Mouse (Mus musculus): ENCODE results near the gene Ly6g6d. TPM values are rescaled to one million over a fixed set of nuclear protein-coding genes. Genes with fewer than 3 reads are reported as not detected.

Ly6g6d gene
- polyA plus RNA-seq (2017; shearing (Covaris generic)), result not detected

DNA sequence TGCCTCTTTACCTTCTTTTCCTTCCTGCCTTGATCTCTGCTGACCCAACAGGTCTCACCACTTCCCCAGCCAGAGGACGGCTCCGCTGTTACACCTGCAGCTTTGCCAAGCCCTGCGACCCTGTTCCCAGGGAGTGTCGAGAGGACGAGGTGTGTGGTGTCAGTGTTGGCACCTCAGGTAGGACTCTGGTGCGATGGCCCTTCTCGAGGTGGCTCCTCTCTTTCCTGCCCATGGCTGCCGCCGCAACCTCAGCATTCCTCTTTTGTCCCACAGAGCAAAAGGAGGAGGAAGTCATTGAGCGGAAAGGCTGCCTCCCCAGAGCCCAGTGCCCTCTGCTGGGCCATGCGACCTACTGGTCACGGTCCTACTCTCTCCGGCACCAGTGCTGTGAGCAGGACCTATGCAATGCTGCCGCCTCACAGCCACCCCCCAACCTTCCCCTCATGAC is at the start of gene Ly6g6d:
Ly6g6d (minus strand) TSS at position 280 of the 448 bp plus-strand sequence.

DNA sequence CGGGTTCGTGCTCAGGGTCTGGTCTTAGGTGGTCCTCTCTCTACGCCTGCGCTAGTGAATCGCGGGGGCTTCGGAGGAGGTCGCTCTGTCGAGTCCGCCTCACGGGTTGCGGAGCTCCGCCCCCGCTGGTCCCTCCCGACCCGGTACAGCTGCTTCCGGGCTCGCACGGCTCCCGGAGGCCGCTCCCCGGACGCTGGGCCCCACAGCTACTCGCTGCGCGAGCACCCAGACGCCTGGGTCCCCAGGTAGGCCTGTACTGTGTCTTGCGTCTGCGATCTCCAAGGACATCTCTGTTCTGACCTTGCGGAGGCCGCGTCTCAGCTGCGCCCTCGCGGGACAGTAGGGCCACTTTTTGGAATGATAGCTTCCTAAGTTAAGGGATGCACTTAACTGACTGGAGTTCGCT is 48.3 kb upstream of the Ly6g6d start, which contains the start of gene D17H6S53E:
D17H6S53E (plus strand) TSS at position 168 of the 406 bp plus-strand sequence.

DNA sequence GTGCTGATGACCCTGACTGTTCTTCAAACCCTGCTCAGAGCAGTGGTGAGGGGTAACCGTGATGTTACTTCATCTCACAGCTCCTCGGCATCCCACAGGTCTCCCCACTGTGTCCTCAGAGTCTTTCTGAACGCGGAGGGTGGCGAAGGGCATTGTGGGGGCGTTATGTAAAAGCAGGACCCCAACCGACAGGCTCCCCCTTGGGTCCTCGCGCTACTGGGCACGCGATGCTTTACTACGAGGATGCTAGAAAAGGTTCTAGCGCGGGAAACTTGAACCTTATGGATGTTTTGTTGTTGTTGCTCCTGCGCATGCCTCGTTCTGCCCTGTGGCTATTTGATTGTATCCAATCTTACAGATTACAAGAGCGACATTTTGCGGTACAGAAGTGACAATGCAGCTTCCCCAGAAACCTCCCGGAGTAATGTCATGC is 44.0 kb upstream of the Ly6g6d start, which contains the start of gene Csnk2b:
Csnk2b (minus strand) TSS at position 183 of the 433 bp plus-strand sequence.

DNA sequence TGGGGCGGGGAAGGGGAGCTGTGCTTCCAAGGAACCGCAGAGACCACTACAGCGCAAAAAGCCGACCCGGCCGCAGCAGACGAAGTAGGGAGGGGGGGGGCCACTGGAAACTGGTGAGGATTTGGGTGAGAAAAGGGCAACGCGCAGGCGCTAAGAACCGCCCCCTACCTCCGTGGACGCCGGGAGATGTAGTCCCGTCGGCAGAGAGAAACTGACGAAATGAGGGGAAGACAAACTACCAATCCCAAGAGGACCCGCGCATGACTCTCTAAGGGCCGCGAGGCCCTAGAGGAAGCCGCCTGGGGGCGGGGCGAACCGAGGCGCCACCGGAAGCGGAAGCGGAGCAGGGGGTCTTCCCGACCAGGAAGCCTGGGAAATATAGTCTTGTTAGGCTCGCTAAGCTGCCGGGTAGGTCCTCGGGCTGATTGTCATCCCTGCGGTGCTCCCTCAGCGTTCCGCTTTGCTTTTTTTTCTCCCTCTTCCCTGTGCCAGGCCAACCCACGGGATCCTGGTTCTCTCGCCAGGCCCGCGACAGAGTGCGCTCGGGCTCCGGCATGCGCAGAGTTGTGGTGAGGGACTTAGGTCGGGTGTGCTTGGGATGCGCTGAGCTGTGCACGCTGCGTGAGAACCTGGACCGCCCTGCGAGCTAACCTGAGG is 43.4 kb upstream of the Ly6g6d start, which contains the start of gene Gpank1:
Gpank1 (plus strand) TSS at position 313 of the 657 bp plus-strand sequence.

DNA sequence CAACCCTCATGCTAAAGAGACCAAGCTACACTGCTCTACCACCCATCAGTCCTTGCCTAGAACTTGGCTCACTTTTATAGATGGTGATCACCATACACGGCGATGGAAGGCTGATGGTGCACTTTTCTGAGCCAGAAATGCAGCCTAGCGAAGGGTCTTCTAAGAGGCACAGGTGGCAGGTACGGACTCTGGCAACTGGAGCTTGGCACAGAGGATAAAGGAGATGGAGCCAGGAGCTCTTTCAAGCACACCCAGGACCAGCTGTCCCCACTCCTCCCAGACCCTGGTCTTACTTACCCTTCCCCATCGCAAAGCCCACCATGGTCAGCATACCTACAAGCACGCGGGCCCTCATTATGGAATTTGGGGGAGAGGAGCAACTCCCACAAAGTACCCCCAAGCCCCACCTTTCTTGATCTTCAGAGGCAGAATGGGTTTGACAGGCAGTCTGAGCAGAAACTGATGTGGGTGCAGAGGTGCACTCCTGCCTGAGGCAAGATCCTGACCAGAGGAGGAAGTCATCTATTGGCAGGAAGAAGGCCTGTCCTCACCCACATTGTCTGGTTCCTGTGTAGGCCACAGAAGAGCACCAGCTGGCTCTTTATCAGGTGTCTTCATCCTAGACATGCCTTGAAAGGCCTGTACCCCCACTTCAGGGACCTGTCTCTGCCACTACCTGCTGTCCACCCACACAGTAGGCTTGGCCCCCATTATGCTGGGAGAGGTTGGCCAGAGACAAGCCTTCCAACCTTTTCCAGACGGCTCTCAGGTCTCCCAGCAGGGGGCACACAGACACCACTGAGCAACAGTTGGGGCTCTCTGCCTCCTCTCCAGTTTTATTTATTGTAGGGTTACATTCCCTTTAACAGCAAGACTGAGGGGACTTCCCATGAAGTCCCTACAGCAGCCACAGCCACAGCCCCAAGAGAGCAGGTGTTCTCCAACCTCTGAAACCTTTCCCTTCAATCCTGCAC is 37.5 kb upstream of the Ly6g6d start, which contains the start of gene Ly6g5b:
Ly6g5b (minus strand) TSS at position 383 of the 974 bp plus-strand sequence.

DNA sequence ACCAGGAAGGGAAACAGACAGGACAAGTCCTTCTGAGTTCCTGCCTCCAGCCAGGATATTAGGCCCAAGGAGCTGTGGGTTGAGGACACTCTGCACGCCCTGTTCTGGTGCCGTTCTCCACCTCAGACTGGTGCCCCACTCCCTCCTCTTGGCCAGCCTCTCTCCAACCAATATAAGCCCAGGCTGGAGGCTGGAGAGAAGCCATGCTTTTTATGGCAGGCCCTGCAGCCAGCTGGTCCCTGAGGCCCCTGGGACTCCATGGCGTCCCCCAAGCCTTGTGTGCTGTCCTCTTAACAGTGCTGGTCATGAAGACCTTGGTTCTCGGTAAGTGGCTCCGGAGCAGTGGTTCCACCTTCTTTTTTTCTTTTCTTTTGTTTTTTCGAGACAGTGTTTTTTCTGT is 30.2 kb upstream of the Ly6g6d start, which contains the start of gene Ly6g5c:
Ly6g5c (plus strand) TSS at position 183 of the 400 bp plus-strand sequence.

DNA sequence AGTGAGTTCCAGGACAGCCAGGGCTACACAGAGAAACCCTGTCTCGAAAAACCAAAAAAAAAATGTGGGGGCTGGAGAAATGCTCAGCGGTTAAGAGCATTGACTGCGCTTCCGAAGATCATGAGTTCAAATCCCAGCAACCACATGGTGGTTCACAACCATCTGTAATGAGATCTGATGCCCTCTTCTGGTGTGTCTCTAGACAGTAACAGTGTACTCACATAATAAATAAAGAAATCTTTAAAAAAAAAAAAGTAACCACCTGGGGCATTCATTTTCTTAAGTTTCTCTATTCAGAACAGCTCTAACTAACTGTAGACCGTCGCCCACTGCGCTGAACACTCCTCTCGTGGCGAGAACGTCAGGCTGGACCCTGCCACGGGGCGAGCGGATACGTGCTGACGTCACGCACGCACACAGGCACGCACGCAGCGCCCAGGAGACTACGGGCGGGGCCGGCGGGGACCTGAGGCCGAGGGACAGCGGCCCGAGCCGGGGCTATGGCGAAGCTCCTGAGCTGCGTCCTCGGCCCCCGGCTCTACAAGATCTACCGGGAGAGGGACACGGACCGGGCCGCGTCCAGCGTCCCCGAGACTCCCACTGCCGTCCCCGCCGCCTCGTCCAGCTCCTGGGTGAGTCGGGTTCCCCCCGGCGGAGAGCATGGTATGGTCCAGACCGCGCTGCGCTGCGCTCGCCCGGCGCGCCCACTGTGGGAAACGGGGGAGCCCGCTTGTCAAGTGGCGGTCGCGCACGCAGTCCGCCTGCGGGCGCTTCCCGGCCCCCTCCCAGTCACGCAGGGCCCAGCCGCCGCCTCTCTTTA is 11.2 kb upstream of the Ly6g6d start, which contains the start of gene Abhd16a:
Abhd16a (plus strand) TSS at position 439 of the 820 bp plus-strand sequence.

DNA sequence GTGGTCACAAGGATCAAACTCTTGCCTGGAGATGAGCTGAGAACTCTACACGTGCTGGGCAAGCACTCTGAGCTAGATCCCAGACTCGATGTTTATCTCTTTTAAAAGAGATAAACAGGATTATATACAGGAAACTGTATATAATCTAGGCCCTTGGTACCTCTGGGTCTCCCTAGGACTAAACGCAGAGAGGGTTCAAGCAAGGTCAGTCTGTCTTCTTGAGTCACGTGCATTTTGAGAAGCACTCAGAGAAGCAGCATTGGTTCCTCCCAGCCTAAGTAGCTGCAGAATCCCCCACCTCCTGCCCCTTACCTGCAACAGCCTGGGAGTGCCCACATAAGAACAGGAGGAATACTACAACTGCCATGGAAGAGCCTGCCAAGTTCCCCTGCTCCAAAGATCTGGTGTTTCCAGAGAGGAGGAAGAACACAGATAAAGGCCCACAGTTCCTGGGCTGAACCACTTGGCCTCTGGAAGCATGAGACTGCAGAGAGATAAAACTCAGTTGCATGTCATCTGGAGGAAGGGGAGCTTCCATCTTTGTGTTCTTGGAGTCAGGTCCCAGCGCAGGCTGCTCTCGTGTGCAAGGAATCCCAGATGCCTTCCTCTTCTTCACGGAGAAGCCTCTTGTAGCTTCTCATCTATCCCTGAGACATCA is 7.5 kb upstream of the Ly6g6d start, which contains the start of gene Ly6g6f:
Ly6g6f (minus strand) TSS at position 403 of the 658 bp plus-strand sequence.

DNA sequence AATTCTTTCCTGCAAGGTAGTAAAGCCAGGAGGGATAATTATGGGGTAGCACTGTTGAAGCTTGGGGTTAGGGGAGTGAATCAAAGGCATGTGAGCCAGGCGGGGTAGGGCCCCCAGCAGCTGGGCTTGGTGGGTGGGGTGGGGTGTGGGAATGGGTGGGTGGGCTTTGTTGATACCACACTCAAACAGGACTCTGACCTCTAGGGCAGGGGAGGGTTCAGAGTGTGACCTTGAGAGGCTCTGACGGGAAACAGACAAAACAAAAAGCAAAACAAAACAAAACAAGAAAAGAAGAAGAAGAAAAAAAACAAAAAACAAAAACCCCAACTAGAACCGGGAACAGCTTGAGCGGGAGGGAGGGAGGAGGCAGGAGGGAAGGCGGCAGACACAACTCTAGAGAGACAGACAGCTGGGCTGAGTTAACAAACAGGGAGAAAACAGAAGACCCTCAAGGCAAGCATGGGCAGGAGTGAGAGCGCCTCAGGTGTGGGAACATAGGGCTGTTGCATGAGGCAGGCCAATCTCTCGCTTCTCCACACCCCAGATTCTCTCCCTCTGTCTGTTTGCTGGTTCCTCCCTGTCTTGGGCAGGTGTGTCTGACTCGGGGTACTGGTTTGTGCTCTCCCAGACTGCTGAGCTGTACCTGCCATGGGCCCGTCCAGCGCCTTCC is 1.2 kb downstream of the Ly6g6d start, which contains the start of gene Ly6g6e:
Ly6g6e (plus strand) TSS at position 396 of the 670 bp plus-strand sequence.

DNA sequence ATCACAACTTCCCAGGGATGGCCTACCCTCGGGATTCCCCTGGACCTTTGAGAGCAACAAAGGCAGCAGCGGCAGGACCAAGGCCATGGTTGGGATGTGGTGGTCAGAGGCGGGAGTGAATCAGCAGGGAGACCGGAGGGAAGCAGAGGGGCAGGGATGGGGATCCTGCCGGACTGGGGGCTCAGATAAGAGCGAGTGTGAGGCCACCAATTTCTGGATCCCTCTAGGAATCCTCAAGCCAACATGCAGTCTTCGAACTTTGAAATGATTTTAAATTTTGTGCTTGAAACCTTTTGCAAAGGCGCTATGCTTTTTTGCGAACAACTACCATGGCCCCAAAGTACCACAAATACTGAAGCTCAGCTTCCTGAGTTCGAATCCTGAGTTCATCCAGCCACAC is 11.8 kb downstream of the Ly6g6d start, which contains the start of gene Mpig6b:
Mpig6b (minus strand) TSS at position 101 of the 400 bp plus-strand sequence.

DNA sequence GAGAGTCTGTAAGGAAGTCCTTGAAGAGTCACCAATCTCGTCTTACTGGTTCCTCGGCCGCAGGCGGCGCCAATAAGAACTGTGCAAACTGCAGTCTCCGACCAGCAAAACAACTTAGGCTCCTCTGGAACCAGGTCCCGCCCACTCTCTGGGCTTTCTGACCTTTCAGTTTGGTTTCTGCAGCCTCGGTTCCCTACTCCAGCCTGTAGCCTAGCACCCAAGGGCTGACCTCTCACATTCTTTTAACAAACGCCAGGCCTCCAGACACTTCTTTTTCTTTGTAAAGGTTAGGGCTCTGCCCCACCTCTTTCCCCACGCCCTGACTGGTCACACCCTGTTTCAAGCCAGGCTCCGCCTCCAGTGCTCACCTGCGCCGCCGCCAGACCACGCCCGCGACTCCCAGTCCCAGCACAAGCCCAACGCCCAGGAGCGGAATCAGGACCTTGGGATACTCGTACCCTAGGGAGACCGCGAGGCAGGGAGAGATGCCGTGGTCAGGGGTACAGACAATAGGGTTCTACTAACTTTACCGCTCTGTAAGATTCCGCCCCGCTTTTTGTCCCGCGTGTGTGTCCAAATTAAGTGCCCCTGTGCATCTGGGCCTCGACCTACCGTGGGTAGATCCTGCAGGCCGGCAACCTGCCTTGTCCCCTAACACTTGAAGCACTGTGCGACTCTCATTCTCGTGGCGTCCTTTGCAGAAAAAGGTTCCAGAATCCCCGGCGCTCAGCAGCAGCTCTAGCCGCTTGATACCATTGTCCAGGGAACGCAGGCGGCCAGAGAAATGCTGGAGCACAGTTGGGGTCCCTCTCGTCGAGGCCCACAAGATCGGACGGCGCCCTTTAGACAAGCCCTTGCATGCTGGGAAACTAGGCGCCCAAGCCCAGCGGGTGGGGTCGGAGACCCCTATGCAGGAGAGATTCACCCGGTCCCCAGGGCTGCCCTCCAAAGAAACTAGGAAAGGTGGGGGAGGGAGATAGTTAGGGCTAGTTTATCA is 12.6 kb downstream of the Ly6g6d start, which contains the start of gene Ly6g6c:
Ly6g6c (plus strand) TSS at position 438 of the 997 bp plus-strand sequence.

DNA sequence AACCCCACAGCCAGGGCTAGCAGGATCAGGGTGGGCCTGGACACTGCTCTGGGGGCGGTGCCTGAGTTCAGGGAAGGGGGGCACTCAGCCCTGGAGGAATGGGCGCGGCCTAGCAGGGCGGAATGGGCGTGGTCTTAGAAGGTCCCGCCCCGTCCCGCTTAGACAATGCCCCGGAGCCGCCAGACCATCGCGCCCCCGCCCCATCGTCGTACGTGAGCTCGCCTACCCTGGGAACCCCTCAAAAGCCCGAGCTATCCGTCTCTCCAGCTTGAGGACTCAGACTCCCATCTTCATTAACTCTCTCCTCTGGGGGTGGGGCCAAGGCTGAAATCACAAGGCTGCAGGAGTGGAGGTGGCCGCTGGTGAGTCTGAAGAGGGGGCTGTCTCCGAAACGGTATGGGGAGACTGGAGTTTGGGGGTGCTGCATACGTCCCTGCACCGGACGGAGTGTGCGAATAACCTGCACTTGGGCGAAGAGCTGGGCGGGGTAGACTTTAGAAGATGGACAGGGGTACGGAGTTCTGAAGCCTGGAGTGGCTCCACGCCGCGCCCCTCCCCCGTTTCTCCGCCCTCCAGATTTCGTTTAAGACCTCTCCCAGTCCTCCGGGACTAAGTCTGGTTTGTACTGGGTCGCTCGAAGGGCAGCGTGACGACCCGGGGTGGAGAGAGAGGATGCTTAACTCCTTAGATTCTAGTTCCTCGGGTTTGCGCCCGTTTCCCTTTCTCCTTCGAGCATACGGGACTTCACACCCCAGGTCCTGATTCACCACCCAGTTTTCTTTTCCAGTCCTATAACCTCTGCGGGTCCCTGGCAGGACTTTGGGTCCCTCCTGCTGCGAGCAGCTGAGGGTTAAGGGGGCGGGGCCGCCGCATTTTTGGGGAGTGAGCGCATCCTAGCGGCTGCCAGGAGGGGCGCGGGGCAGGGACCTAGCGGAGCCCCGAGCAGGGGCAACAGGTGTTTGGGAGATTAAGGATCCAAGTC is 18.7 kb downstream of the Ly6g6d start, which contains the start of gene Ddah2:
Ddah2 (plus strand) TSS at position 125 of the 982 bp plus-strand sequence.

DNA sequence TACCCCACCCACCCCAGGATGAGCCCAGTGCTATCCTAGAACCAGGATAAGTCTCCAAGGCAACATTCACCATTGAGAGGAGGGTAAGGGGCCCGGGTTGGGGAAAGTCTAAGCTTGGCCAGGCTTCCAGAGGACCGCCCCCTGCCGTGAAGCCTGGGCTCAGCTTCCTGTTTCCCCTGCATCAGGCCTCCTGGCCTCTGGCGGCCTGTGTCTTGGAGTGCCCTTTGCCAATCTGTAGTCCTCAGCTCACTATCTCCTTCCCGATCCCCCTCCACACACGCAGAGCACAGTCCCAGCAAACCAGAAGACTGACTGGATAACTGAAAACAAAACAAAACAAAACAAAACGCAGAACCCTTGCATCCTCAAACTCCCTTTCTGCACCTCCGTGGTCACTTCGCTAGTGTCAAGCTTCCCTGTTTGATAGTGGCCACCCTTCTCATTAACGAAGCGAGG is 28.3 kb downstream of the Ly6g6d start, which contains the start of gene Clic1:
Clic1 (plus strand) TSS at position 406 of the 456 bp plus-strand sequence.

DNA sequence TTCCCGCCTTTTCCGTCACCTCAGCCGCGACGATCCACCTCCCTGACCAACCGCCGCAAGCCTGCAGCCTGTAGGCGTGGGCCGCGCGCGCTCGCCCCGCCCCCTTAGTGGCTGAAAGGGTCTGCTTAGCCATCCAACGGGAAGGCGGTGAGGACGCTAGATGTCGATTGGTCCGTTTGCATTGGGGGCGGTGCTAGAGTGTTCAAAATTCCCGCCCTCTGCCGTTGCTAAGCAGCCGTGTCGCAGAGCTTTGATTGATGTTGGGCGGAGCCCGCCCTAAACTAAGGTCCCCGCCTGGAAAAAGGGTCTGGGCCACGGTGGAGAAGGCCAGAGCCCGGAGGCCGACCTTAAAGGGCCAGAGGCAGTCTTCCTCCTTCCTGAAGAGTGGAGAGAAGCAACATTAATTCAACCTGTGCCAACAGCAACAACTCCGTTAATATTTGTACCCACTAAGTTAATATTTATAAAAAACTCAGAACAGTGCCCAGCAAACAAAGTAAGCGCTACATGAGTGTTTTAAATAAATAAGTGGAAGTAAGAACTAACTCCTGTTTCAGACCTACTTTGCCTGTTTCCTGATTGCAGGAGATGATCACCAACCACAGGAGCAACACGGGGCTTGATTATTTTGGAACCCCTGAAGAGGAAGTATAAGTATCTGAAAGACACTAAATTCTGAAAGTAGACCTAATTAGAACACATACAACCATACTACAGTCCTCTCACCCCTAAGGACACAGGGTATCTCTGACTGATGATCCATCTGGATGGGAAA is 31.0 kb downstream of the Ly6g6d start, which contains the start of gene Msh5:
Msh5 (minus strand) TSS at position 65 of the 775 bp plus-strand sequence.

DNA sequence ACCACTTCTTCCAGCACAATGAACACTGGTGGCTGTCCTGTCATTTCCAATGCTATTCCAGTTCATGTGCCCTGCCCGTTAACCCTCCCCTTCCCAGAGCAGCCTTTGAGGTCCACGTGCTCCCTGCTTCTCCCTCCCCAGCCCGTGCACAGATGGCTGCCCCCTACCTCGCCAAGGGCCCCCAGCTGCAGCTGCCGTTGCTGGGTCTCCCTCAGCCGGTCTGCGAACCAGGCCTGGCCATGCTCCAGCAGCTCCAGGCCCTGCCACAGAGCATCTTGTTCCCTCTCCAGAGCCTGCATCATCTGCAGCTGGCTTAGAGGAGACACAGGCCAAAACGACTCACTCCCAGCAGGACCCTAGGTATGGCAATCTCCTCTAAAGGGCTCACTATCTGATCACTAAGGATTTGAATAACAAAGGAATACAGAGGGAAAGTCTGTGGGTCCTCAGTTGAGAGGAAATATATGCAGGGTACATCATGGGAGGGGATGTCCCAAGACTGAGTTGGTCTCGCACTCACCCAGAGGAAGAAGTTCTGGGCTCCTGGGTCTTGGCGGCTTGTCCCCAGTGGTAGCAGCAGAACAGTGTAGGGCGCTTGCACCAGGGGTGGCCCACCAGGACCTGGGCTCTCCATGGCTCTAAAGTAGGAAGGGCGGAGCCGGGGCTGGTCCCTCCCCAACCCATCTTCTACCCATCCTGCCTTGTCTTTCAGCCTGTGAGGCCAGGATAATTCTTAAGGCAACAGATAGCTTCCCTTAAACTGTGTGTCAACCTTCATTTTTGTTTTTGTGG is 50.4 kb downstream of the Ly6g6d start, which contains the start of gene Sapcd1:
Sapcd1 (minus strand) TSS at position 740 of the 792 bp plus-strand sequence.

